Mouse (Mus musculus) adipocyte (in vitro differentiated cells): Measurements from ENCODE around the gene Exoc3l2.

Experiments
- DNase-seq: peaks from one replicate; pipeline ENCODE4 v3.0.0-alpha.2; 2016; ENCODE audit warnings: low spot score

Gene Exoc3l2

GRCm38 (mm10) chr7:19523017-19523756 is 60.1 kb downstream of the Exoc3l2 start:
- no peak for DNase-seq

- DNase-seq: no peak
These were observed 60.8 kb downstream of the Exoc3l2 start for GRCm38 (mm10) chr7:19523757-19524419.

GRCm38 (mm10) chr7:19524420-19525104 is 61.4 kb downstream of the Exoc3l2 start:
- DNase-seq: no peak

GRCm38 (mm10) chr7:19525105-19525481 is 62.0 kb downstream of the Exoc3l2 start:
- DNase-seq: no peak

- DNase-seq: no peak
These were observed 67.9 kb downstream of the Exoc3l2 start for GRCm38 (mm10) chr7:19531077-19531476.

- no peak for DNase-seq
These were observed 69.1 kb downstream of the Exoc3l2 start for GRCm38 (mm10) chr7:19532240-19532639.

GRCm38 (mm10) chr7:19534676-19535075 is 71.5 kb downstream of the Exoc3l2 start:
- DNase-seq: no peak

GRCm38 (mm10) chr7:19540771-19541566 is 77.8 kb downstream of the Exoc3l2 start:
- DNase-seq: peak; percentile 67

GRCm38 (mm10) chr7:19541681-19542154 is 78.6 kb downstream of the Exoc3l2 start:
- no peak for DNase-seq

- DNase-seq: no peak
These were observed 79.1 kb downstream of the Exoc3l2 start for GRCm38 (mm10) chr7:19542155-19542691.

- DNase-seq: no peak
These were observed 80.5 kb downstream of the Exoc3l2 start for GRCm38 (mm10) chr7:19543584-19543983.

GRCm38 (mm10) chr7:19546007-19546406 is 82.9 kb downstream of the Exoc3l2 start:
- no peak for DNase-seq
